Mouse (Mus musculus) heart, adult 2 months (tissue): ENCODE measurements around the gene Gm49510. TPM values are rescaled to one million over a fixed set of nuclear protein-coding genes. Genes with fewer than 3 reads are reported as not detected.
A peak's percentile ranks its signal among the peaks of the same experiment; 100 is the strongest.

Experiments
- DNase-seq, 2 experiments: peaks; one replicate each; pipeline ENCODE4 v3.0.0; 2021
- H3K27ac ChIP-seq: fragments of 200-600 bp; 2 replicates; pipeline ENCODE4 v1.8.1; 2022
- H3K27me3 ChIP-seq: fragments of 200-500 bp; 2 replicates; pipeline ENCODE4 v1.6.1; 2012; ENCODE audit warnings: mild to moderate bottlenecking, low read length, inconsistent platforms, mixed read lengths; ENCODE audit not compliant: control insufficient read depth, insufficient read depth
- H3K36me3 ChIP-seq: fragments of 200-500 bp; 2 replicates; pipeline ENCODE4 v1.6.1; 2012; ENCODE audit warnings: low read length, inconsistent platforms; ENCODE audit not compliant: control insufficient read depth, insufficient read depth
- H3K4me1 ChIP-seq: fragments of 200-500 bp; 2 replicates; pipeline ENCODE4 v1.6.1; 2011; ENCODE audit warnings: low read length; ENCODE audit not compliant: control insufficient read depth, insufficient read depth
- H3K4me3 ChIP-seq: fragments of 200-600 bp; 2 replicates; pipeline ENCODE4 v1.8.1; 2022
- H3K79me2 ChIP-seq: fragments of 200-500 bp; replicated peaks from 2 replicates; pipeline ENCODE4 v1.6.1; 2012; ENCODE audit warnings: mild to moderate bottlenecking, inconsistent platforms, low read length, moderate library complexity, mixed read lengths; ENCODE audit not compliant: control insufficient read depth, insufficient read depth
- H3K9ac ChIP-seq: fragments of 200-500 bp; 2 replicates; pipeline ENCODE4 v1.6.1; 2012; ENCODE audit warnings: low read depth, mild to moderate bottlenecking, control low read depth, inconsistent platforms, low read length, mixed read lengths
- CTCF ChIP-seq: fragments of 200-600 bp; IDR thresholded peaks from 2 replicates; pipeline ENCODE4 v1.8.1; 2022; ENCODE audit warnings: antibody characterized with exemption, mild to moderate bottlenecking, moderate library complexity
- EP300 ChIP-seq: fragments of 200-500 bp; IDR thresholded peaks from 2 replicates; pipeline ENCODE4 v1.6.1; 2011; ENCODE audit warnings: low read depth, low read length, control low read depth; ENCODE audit not compliant: insufficient read depth
- POLR2A ChIP-seq: fragments of 200-500 bp; IDR thresholded peaks from 2 replicates; pipeline ENCODE4 v1.6.1; 2011; ENCODE audit warnings: mild to moderate bottlenecking, low read depth, low read length, control low read depth; ENCODE audit not compliant: insufficient read depth
- WGBS: fragments of 180-500 bp; shearing (Covaris S2); methylation state at CpG from one replicate; pipeline ENCODE4 v1.1.7; 2018; 5-methylcytosine and 5-hydroxymethylcytosine counted together
- intact Hi-C: fragments of 180-260 bp; cut with DNase I; formaldehyde crosslinking; loops from one replicate; pipeline ENCODE4 v1.15.1; 2025
- long read RNA-seq: library from polyadenylated mRNA; stranded (forward); transcript quantifications from one replicate; pipeline ENCODE4 v2.0.0, GENCODE M21; 2021
- polyA plus RNA-seq: library from polyadenylated mRNA; depleted of rRNA; stranded (reverse); fragments of >200 nt; gene quantifications from 2 replicates; pipeline ENCODE4 v1.2.3, GENCODE M21; 2012; rRNA removed
- total RNA-seq, 2 experiments: library from RNA; stranded (reverse); gene quantifications; 2 replicates each; pipeline ENCODE4 v1.2.3; 2021

Gm49510 gene
- total RNA-seq (not detected), polyA plus RNA-seq (0.04 TPM in 1 of 2 replicates, not detected in the other)
- long read RNA-seq: 0 reads

GRCm38 (mm10) chr15:78899409-78899739 lies at the start of gene Gm49510:
Gm49510 (plus strand) TSS chr15:78899667.
- Histone ChIP-seq H3K4me3 (peak within 1 kb of the TSS; percentile 69), H3K4me1 (peaks cover 4% of the 10 kb centered on the region), H3K79me2 (no peaks in the 10 kb centered on the region), H3K9ac (peak within 1 kb of the TSS; percentile 82), H3K27me3 (no peaks in the 10 kb centered on the region), H3K27ac (peak within 1 kb of the TSS; percentile 62), H3K36me3 (no peaks in the 10 kb centered on the region)
- peak in 1 of 2 experiments; percentile 44 for DNase-seq
- TF ChIP-seq EP300 (no peak), POLR2A (no peak), CTCF (no peak)
- intact Hi-C loops: no loop called here
- 10% methylated on average over 20 of the region's 20 CpGs for WGBS

- no peak overlapping the region; the same call in 1 of the 2 replicates for H3K27ac ChIP-seq
- intact Hi-C loops: loop anchor here (5.0 kb wide), 2 partner anchors 33 to 228 kb away; no protein-coding TSS in a partner anchor
- peaks cover 8% of the 10 kb centered on the region for H3K79me2 ChIP-seq
- peak in 1 of 2 experiments; percentile 31 for DNase-seq
- H3K27me3 ChIP-seq: no peaks in the 10 kb centered on the region
- TF ChIP-seq EP300 (no peak), CTCF (no peak), POLR2A (no peak)
- H3K9ac ChIP-seq: no peak overlapping the region
- peaks cover 20% of the 10 kb centered on the region for H3K36me3 ChIP-seq
- no peak overlapping the region for H3K4me3 ChIP-seq
- 54% methylated on average over 14 of the region's 15 CpGs for WGBS
- H3K4me1 ChIP-seq: peaks cover 26% of the 10 kb centered on the region
Measured at GRCm38 (mm10) chr15:78850059-78850824, 49.2 kb upstream of the Gm49510 start.

GRCm38 (mm10) chr15:78850944-78851343 lies 48.5 kb upstream of the Gm49510 start:
- peak overlapping the region; percentile 2; the same call in 1 of the 2 replicates for H3K27ac ChIP-seq
- DNase-seq: peak in 1 of 2 experiments; percentile 41
- peaks cover 20% of the 10 kb centered on the region for H3K36me3 ChIP-seq
- whole genome bisulfite sequencing: 52% methylated on average over 6 of the region's 6 CpGs
- intact Hi-C loops: loop anchor here (5.0 kb wide), 2 partner anchors 34 to 229 kb away; no protein-coding TSS in a partner anchor
- no peak overlapping the region for H3K9ac ChIP-seq
- no peak overlapping the region for H3K4me3 ChIP-seq
- H3K79me2 ChIP-seq: peaks cover 8% of the 10 kb centered on the region
- peaks cover 23% of the 10 kb centered on the region for H3K4me1 ChIP-seq
- no peaks in the 10 kb centered on the region for H3K27me3 ChIP-seq
- TF ChIP-seq CTCF: no peak
- TF ChIP-seq POLR2A: 0 out of 2 replicates have a peak, but pooled peaks have one; percentile 10

GRCm38 (mm10) chr15:78851505-78852153 lies 47.8 kb upstream of the Gm49510 start:
- 0 out of 2 replicates have a peak overlapping the region, but pooled peaks have one; percentile 12 for H3K9ac ChIP-seq
- TF ChIP-seq EP300: peak; percentile 88; the same call in 1 of the 2 replicates
- TF ChIP-seq POLR2A: peak; percentile 54; the same call in 1 of the 2 replicates
- TF ChIP-seq CTCF: no peak; the same call in 1 of the 2 replicates

GRCm38 (mm10) chr15:78855303-78855965 lies 44.0 kb upstream of the Gm49510 start, which contains the start of gene Lgals2:
Lgals2 (minus strand) TSS chr15:78855529.
- WGBS: 49% methylated on average over 8 of the region's 8 CpGs
- Histone ChIP-seq H3K4me3 (no peak within 1 kb of the TSS), H3K79me2 (no peaks in the 10 kb centered on the region), H3K27ac (no peak within 1 kb of the TSS), H3K9ac (no peak within 1 kb of the TSS), H3K36me3 (no peaks in the 10 kb centered on the region), H3K4me1 (peaks cover 7% of the 10 kb centered on the region), H3K27me3 (no peaks in the 10 kb centered on the region)
- DNase-seq: no peak
- TF ChIP-seq EP300 (no peak), POLR2A (no peak), CTCF (no peak)
- intact Hi-C loops: no loop called here

More at GRCm38 (mm10) chr15:78851505-78852153, 47.8 kb upstream of the Gm49510 start:
- 6% methylated on average over 13 of the region's 13 CpGs for WGBS
- Histone ChIP-seq H3K79me2 (peaks cover 6% of the 10 kb centered on the region; the same call in 1 of the 2 replicates), H3K4me3 (no peak overlapping the region), H3K27ac (peak overlapping the region; percentile 2; the same call in 1 of the 2 replicates), H3K4me1 (peaks cover 22% of the 10 kb centered on the region), H3K27me3 (no peaks in the 10 kb centered on the region), H3K36me3 (peaks cover 17% of the 10 kb centered on the region)
- intact Hi-C loops: loop anchor here (5.0 kb wide), 2 partner anchors 34 to 229 kb away; no protein-coding TSS in a partner anchor
- DNase-seq: peak; percentile 90 to 93
